Mouse (Mus musculus) C2C12 (cell line): Measurements from ENCODE around the gene Lrrc36.

ENCODE experiments used
- CTCF ChIP-seq: IDR thresholded peaks from one replicate; pipeline ENCODE4 v1.5.1; 2011; ENCODE audit not compliant: control insufficient read depth, insufficient read depth, insufficient read length
- USF1 ChIP-seq: IDR thresholded peaks from one replicate; pipeline ENCODE4 v1.6.1; 2011; ENCODE audit warnings: low read depth, mild to moderate bottlenecking, control low read depth, moderate library complexity

- TF ChIP-seq CTCF (no peak), USF1 (no peak)
These were observed at the start of gene Lrrc36, which contains the start of gene Kctd19 for GRCm38 (mm10) chr8:105413391-105413790.
